In genomic region chr6:53628714-53629113, GRCm38 (mm10) we compare ENCODE assay signal across 24 mouse cellular contexts.
"Had no signal": no experiment of that assay in that cellular context is flagged by ENCODE, and none has a peak within 500 bp of the region (broad histone marks: within the 10 kb centered on the region; RNA-seq: fewer than 3 reads in every experiment).

No protein-coding gene starts in this region.

- H3K27me3 ChIP-seq: heart, embryonic 12.5 days; hindbrain, embryonic 12.5 days; intestine, embryonic 15.5 days; limb, embryonic 12.5 days; liver, embryonic 13.5 days; liver, embryonic 15.5 days had no signal

- H3K9me3 ChIP-seq: heart, embryonic 10.5 days; heart, embryonic 12.5 days; hindbrain, embryonic 10.5 days; hindbrain, embryonic 12.5 days; intestine, embryonic 15.5 days; limb, embryonic 10.5 days; limb, embryonic 12.5 days; liver, embryonic 13.5 days; liver, embryonic 15.5 days had no signal

- DNase-seq: gastrocnemius, postnatal 14 days; heart, adult 18-20 months; heart, postnatal 10 days; heart, postnatal 4 days; kidney, postnatal 25 days; kidney, postnatal 4 days; liver; liver, embryonic 13.5 days; liver, postnatal 0 days had no signal

- H3K4me3 ChIP-seq: heart, embryonic 10.5 days; heart, embryonic 12.5 days; hindbrain, embryonic 10.5 days; hindbrain, embryonic 12.5 days; intestine, embryonic 15.5 days; layer of hippocampus, adult 2 months; left cerebral cortex, adult 2 months; limb, embryonic 10.5 days; limb, embryonic 12.5 days; liver, embryonic 13.5 days; liver, embryonic 15.5 days had no signal

- H3K36me3 ChIP-seq: heart, embryonic 10.5 days; hindbrain, embryonic 10.5 days; hindbrain, embryonic 12.5 days; intestine, embryonic 15.5 days; limb, embryonic 10.5 days; liver, embryonic 13.5 days; liver, embryonic 15.5 days had no signal

- H3K9ac ChIP-seq: heart, embryonic 12.5 days; hindbrain, embryonic 12.5 days; hindbrain, embryonic 14.5 days; intestine, embryonic 15.5 days; limb, embryonic 12.5 days; liver, embryonic 13.5 days; liver, embryonic 15.5 days; liver, postnatal 0 days had no signal

- H3K27ac ChIP-seq: heart, embryonic 10.5 days; hindbrain, embryonic 10.5 days; hindbrain, embryonic 12.5 days; hindbrain, embryonic 14.5 days; intestine, embryonic 15.5 days; layer of hippocampus, adult 2 months; left cerebral cortex, adult 2 months; liver, embryonic 13.5 days; liver, embryonic 15.5 days had no signal

- ATAC-seq: hindbrain, embryonic 16.5 days; inflammation-experienced regulatory T-cells, adult 6 months; intestine, embryonic 15.5 days; intestine, postnatal 0 days; liver, postnatal 0 days had no signal

- H3K4me2 ChIP-seq: heart, embryonic 12.5 days; hindbrain, embryonic 12.5 days; hindbrain, embryonic 14.5 days; intestine, embryonic 15.5 days; limb, embryonic 12.5 days; liver, embryonic 11.5 days; liver, embryonic 13.5 days; liver, embryonic 15.5 days had no signal

- H3K4me1 ChIP-seq: intestine, embryonic 15.5 days; liver, embryonic 13.5 days; liver, embryonic 15.5 days had no signal
